Mouse (Mus musculus): ENCODE measurements around the gene Bmp8a. TPM values are rescaled to one million over a fixed set of nuclear protein-coding genes. Genes with fewer than 3 reads are reported as not detected.
A peak's percentile ranks its signal among the peaks of the same experiment; 100 is the strongest.
"Not testable (repeated sequence)": the region's sequence is repeated elsewhere in the genome, so short reads cannot be mapped to it uniquely, and the experiment has no call there.

Bmp8a gene
- polyA plus RNA-seq, 1 experiment from 2014 or later = 0.21 TPM

- peak overlapping the region; percentile 70 for H3K4me3 ChIP-seq (ENCODE audit: low read depth, low read length)
- no peak overlapping the region for H3K27ac ChIP-seq (ENCODE audit: low read length)
- H3K27me3 ChIP-seq (ENCODE audit: control insufficient read depth, insufficient read depth, low read depth, low read length) = no peaks in the 10 kb centered on the region
- 82% methylated on average over 6 of the region's 6 CpGs for WGBS
- no peaks in the 10 kb centered on the region for H3K9me3 ChIP-seq (replicated peaks; ENCODE audit: control insufficient read depth, low read length, poor library complexity, severe bottlenecking)
- H3K9ac ChIP-seq (ENCODE audit: low read depth, low read length) = peak overlapping the region; percentile 4; the same call in 1 of the 2 replicates
- peaks cover 22% of the 10 kb centered on the region for H3K4me1 ChIP-seq (ENCODE audit: control insufficient read depth, insufficient read depth, low read length)
- H3K4me2 ChIP-seq (ENCODE audit: low read length) = peak overlapping the region; percentile 95
- peaks cover 13% of the 10 kb centered on the region for H3K36me3 ChIP-seq (ENCODE audit: control insufficient read depth, insufficient read depth, low read length)
- ATAC-seq = no peak
Observed at GRCm38 (mm10) chr4:123284731-123285624, 58.1 kb downstream of the Bmp8a start.

GRCm38 (mm10) chr4:123283675-123284064 is 59.4 kb downstream of the Bmp8a start:
- ATAC-seq = peak; percentile 37; the same call in 1 of the 2 replicates
- WGBS = under 1% methylated on average over 14 of the region's 15 CpGs

GRCm38 (mm10) chr4:123282915-123283674 is 60.0 kb downstream of the Bmp8a start:
- peak overlapping the region; percentile 70 for H3K4me3 ChIP-seq (ENCODE audit: low read depth, low read length)
- H3K27ac ChIP-seq (ENCODE audit: low read length); H3K9me3 ChIP-seq (replicated peaks; ENCODE audit: control insufficient read depth, low read length, poor library complexity, severe bottlenecking); H3K27me3 ChIP-seq (ENCODE audit: control insufficient read depth, insufficient read depth, low read depth, low read length); H3K36me3 ChIP-seq (ENCODE audit: control insufficient read depth, insufficient read depth, low read length): not testable (repeated sequence)
- H3K4me1 ChIP-seq (ENCODE audit: control insufficient read depth, insufficient read depth, low read length) = peaks cover 22% of the 10 kb centered on the region
- peak; percentile 78 for ATAC-seq
- H3K4me2 ChIP-seq (ENCODE audit: low read length) = peak overlapping the region; percentile 95
- peak overlapping the region; percentile 50; the same call in 1 of the 2 replicates for H3K9ac ChIP-seq (ENCODE audit: low read depth, low read length)
- WGBS = under 1% methylated on average over 28 of the region's 55 CpGs

More at GRCm38 (mm10) chr4:123283675-123284064, 59.4 kb downstream of the Bmp8a start:
- Histone ChIP-seq H3K4me1 (ENCODE audit: control insufficient read depth, insufficient read depth, low read length) (peaks cover 22% of the 10 kb centered on the region), H3K9ac (ENCODE audit: low read depth, low read length) (peak overlapping the region; percentile 67), H3K4me2 (ENCODE audit: low read length) (peak overlapping the region; percentile 95), H3K4me3 (ENCODE audit: low read depth, low read length) (peak overlapping the region; percentile 70)
- H3K9me3 ChIP-seq (replicated peaks; ENCODE audit: control insufficient read depth, low read length, poor library complexity, severe bottlenecking); H3K27me3 ChIP-seq (ENCODE audit: control insufficient read depth, insufficient read depth, low read depth, low read length); H3K36me3 ChIP-seq (ENCODE audit: control insufficient read depth, insufficient read depth, low read length); H3K27ac ChIP-seq (ENCODE audit: low read length): not testable (repeated sequence)

- peak overlapping the region; percentile 70 for H3K9ac ChIP-seq (ENCODE audit: low read depth, low read length)
- peaks cover 22% of the 10 kb centered on the region for H3K4me1 ChIP-seq (ENCODE audit: control insufficient read depth, insufficient read depth, low read length)
- 2% methylated on average over 25 of the region's 25 CpGs for WGBS
- peaks cover 3% of the 10 kb centered on the region; the same call in 1 of the 2 replicates for H3K36me3 ChIP-seq (ENCODE audit: control insufficient read depth, insufficient read depth, low read length)
- peak; percentile 92 for ATAC-seq
- H3K27ac ChIP-seq (ENCODE audit: low read length) = peak overlapping the region; percentile 61
- H3K4me3 ChIP-seq (ENCODE audit: low read depth, low read length) = peak overlapping the region; percentile 70
- H3K4me2 ChIP-seq (ENCODE audit: low read length) = peak overlapping the region; percentile 95
- no peaks in the 10 kb centered on the region for H3K9me3 ChIP-seq (replicated peaks; ENCODE audit: control insufficient read depth, low read length, poor library complexity, severe bottlenecking)
- H3K27me3 ChIP-seq (ENCODE audit: control insufficient read depth, insufficient read depth, low read depth, low read length) = no peaks in the 10 kb centered on the region
Observed at GRCm38 (mm10) chr4:123282500-123282899, 60.6 kb downstream of the Bmp8a start.

DNA sequence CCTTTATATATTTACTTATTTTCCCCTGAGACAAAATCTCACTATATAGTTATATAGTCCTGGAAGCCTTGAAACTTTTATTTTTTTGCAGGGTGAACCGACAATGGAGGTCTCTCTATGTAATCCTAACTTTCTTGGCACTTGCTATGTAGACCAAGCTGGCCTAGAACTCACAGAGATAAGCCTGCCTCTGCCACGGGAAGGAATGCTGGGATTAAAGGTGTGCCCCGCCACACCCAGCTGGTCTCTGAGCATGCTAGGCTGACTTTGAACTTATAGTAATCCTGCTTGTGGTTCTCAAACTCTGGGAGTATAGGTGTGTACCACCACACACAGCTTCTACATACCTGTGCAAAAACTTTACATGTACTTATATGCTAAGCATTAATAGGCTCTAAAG is 62.9 kb downstream of the Bmp8a start:
- H3K4me3 ChIP-seq (ENCODE audit: low read depth, low read length) = no peak overlapping the region
- H3K27ac ChIP-seq (ENCODE audit: low read length) = no peak overlapping the region
- peaks cover 14% of the 10 kb centered on the region for H3K4me1 ChIP-seq (ENCODE audit: control insufficient read depth, insufficient read depth, low read length)
- H3K9me3 ChIP-seq (replicated peaks; ENCODE audit: control insufficient read depth, low read length, poor library complexity, severe bottlenecking) = no peaks in the 10 kb centered on the region
- no peaks in the 10 kb centered on the region for H3K27me3 ChIP-seq (ENCODE audit: control insufficient read depth, insufficient read depth, low read depth, low read length)
- WGBS = 71% methylated on average over 3 of the region's 3 CpGs
- H3K36me3 ChIP-seq (ENCODE audit: control insufficient read depth, insufficient read depth, low read length) = no peaks in the 10 kb centered on the region
- no peak for ATAC-seq
- H3K9ac ChIP-seq (ENCODE audit: low read depth, low read length) = no peak overlapping the region
- H3K4me2 ChIP-seq (ENCODE audit: low read length) = no peak overlapping the region

- WGBS = 91% methylated on average over 3 of the region's 3 CpGs
Observed at GRCm38 (mm10) chr4:123271063-123271462, 72.0 kb downstream of the Bmp8a start.

More at GRCm38 (mm10) chr4:123271063-123271462, 72.0 kb downstream of the Bmp8a start:
- no peak overlapping the region for H3K4me2 ChIP-seq (ENCODE audit: low read length)
- no peaks in the 10 kb centered on the region for H3K4me1 ChIP-seq (ENCODE audit: control insufficient read depth, insufficient read depth, low read length)
- H3K9me3 ChIP-seq (replicated peaks; ENCODE audit: control insufficient read depth, low read length, poor library complexity, severe bottlenecking) = no peaks in the 10 kb centered on the region
- ATAC-seq = no peak
- no peak overlapping the region for H3K9ac ChIP-seq (ENCODE audit: low read depth, low read length)
- no peaks in the 10 kb centered on the region for H3K27me3 ChIP-seq (ENCODE audit: control insufficient read depth, insufficient read depth, low read depth, low read length)
- no peaks in the 10 kb centered on the region for H3K36me3 ChIP-seq (ENCODE audit: control insufficient read depth, insufficient read depth, low read length)
- H3K4me3 ChIP-seq (ENCODE audit: low read depth, low read length) = no peak overlapping the region
- H3K27ac ChIP-seq (ENCODE audit: low read length) = no peak overlapping the region

Other genes with a start within 250 kb of the Bmp8a start
- gene Bmp8b, start 238.1 kb downstream of the Bmp8a start, polyA plus RNA-seq (2015; fragmentation: Nextera tagmentation; extraction: Ambion mirVana) = 0.44 and 0.51 TPM in 2 replicates
- 0.54 and 0.66 TPM in 2 replicates for gene Oxct2b, start 227.0 kb downstream of the Bmp8a start, polyA plus RNA-seq (2015; fragmentation: Nextera tagmentation; extraction: Ambion mirVana)
- gene Ppie, start 203.3 kb downstream of the Bmp8a start, polyA plus RNA-seq (2015; fragmentation: Nextera tagmentation; extraction: Ambion mirVana) = 52.1 and 58.7 TPM in 2 replicates
- gene Hpcal4, start 160.0 kb downstream of the Bmp8a start, polyA plus RNA-seq (2015; fragmentation: Nextera tagmentation; extraction: Ambion mirVana) = 69.3 and 76.5 TPM in 2 replicates
- 0.15 and 0.17 TPM in 2 replicates for gene Nt5c1a, start 141.7 kb downstream of the Bmp8a start, polyA plus RNA-seq (2015; fragmentation: Nextera tagmentation; extraction: Ambion mirVana)
- gene Heyl, start 109.7 kb downstream of the Bmp8a start, polyA plus RNA-seq (2015; fragmentation: Nextera tagmentation; extraction: Ambion mirVana) = 5.6 and 6.2 TPM in 2 replicates
- gene Pabpc4, start 80.9 kb downstream of the Bmp8a start, polyA plus RNA-seq (2015; fragmentation: Nextera tagmentation; extraction: Ambion mirVana) = 28.1 and 29.5 TPM in 2 replicates
- gene Oxct2a, start 19.6 kb downstream of the Bmp8a start, polyA plus RNA-seq (2015; fragmentation: Nextera tagmentation; extraction: Ambion mirVana) = 0.15 TPM in 1 of 2 replicates, not detected in the other

All from midbrain, embryonic 16.5 days (tissue).